Mouse (Mus musculus) T-helper 2 cell (primary cell): ENCODE results near the gene Wfikkn2.

Experiments used
- in situ Hi-C: fragments of 300-600 bp; cut with MboI, MseI; formaldehyde crosslinking; loops from one replicate; pipeline ENCODE4 v1.15.1; 2025; ENCODE audit warnings: high pct_unique_total_duplicates

The Wfikkn2 gene

DNA sequence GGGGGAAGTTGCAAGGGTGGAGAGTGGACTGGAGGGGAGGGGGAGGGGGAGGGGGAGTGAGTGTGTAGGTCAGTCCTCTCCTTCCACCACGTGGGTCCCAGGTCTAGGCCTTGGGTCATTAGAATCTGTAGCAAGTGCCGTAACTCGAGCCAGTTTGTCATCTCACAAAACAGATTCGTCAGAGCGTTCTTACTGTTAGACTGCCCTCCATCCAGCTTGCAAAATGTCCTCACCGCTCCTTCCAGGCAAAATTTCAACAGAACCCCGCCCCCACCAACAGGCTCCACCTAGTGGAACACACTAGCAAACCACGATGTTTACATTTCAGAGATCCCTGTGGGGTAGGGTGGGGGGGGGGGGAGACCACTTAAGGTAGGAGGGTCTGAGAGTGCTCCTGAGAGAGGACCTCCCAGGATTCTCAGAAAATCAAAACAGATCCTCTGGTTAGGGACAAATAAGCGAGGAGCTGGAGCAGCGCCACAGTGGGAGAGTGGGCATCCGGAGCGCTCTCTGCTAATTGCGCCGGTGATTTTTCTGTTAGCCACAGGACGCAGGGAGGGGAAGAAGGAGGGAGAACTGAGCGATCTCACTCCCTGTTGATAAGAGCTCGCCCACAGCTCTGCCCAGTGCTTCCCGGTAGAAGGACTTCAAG, 19.5 kb upstream of the Wfikkn2 start:
- in situ Hi-C loops, result no loop called here

DNA sequence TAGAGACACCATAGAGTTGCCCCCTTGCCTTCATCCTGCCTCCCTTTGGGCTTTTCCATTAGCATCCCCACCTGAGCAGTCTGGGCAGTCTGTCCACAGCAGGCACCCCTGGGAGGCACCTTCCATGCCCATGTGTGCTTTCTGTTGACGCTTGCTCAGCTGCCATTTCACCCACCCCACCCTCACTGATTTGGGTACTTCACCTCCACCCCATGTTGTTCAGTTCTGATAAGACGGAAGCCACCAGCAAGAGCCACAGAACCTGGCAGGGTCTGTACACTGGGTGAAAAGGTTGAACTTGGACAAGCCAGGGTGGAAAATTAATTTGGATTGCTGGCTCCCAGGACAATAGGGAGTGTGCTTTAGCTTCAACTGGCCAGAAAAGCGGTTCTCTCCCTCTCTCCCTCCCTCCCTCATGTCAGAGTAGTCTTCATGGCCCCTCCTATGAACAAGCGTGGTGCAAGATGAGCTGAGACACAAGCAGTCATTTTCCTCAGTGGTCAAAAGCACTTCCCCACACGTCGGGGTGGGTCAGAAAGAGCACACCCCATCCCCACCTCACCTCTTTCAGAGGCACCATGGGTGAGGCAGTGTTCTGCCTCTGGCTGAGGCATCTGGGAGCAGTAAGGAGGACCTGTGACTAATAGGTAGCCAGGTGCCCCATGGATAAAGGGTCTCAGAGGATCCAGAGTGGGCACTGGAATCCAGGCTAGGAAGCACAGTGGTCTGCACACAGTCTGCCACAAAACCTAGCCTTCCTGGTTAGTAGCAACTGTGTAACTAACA, 16.0 kb upstream of the Wfikkn2 start:
- in situ Hi-C loops, result no loop called here

DNA sequence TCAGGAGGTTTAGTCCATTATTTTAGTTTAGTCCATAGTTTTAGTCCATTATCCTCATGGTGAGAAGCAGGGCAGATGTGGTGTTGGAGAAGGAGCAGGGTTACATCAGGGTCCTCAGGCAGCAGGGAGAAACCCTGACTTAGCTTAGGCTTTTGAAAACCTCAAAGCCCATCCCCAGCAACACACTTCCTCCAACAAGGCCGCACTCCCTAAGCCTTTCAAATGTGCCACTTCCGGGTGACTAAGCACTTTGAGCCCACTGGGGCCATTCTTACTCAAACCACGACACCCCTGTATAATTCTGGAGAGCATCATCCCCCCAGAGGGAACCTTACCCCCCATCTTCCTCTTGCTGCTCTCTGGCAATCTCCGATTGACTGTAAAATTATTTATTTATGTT, 14.0 kb upstream of the Wfikkn2 start:
- in situ Hi-C loops, result no loop called here

DNA sequence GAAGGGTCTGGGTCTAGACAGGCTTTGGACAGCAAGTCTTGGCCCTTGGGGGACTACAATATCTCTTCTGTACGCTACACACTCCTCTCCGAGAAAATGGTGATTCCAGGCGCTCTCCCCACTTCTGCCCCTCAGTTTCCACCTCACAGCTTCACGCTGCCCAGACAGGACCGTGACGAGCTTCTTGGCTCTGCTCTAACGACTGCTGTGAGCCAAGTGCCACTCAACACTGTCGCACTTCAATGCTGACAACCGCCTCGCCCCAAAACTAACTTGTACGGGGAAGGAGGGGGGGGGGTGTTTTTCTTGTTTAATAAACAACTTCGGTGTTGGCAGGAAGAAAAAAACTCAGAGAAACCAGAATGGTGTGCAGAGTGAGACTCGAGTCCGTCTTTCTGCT, 12.2 kb upstream of the Wfikkn2 start:
- in situ Hi-C loops, result no loop called here

DNA sequence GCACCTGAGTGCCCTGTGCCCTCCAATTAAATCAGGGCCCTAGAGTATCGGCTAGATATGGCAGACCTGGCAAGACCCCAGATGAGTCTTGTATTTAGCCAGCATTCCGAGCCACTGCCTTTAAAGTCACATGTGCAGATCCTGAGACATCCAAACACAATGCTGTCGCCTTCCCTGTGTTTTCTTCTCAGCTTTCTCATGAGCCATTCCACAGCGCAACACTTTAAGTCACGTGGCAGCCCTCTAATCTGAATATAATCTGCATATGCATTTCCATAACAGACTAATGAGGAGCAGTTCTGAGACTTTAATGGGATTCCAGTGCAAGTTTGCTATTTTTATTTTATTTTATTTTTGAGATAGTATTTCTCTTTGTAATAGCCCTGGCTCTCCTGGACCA, 9.9 kb upstream of the Wfikkn2 start:
- in situ Hi-C loops, result no loop called here

DNA sequence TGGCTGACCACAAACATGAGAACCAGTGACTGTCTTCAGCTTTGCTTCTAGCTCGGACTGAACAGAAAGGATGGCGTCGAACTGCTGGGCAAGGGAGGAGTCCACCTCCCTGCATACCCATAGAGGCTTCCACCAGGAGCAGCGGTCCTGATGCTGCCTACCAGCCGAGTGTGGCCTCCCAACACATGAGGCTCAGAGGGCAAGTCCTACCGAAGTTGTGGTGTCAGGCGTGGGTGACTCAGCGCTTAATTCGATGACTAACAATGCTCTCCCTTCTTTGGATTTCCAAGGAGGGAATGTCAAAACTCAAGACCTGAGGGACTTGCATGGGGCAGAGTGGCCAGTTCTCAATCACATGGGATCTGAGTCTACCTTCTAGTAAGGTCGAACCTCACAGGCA, 7.9 kb upstream of the Wfikkn2 start:
- in situ Hi-C loops, result no loop called here

DNA sequence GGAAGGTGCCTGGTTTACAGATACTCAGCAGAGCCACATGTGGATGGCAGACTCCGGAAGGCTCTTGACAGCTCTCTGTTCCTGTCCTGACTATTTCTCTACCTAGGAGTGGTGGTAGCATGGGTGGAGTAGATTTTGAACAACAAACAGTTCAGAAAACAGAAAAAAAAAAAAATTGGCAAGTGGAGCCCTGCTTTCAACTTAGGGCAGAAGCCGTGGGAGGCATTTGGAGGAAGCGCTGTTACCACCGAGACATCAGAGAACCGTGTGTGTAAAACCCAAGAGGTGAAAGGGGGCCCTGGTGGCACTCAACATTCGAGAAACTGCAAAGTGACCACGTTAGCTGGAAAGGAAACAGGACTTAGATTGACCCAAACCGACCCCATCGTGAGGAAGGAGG, 7.4 kb upstream of the Wfikkn2 start:
- in situ Hi-C loops, result no loop called here

DNA sequence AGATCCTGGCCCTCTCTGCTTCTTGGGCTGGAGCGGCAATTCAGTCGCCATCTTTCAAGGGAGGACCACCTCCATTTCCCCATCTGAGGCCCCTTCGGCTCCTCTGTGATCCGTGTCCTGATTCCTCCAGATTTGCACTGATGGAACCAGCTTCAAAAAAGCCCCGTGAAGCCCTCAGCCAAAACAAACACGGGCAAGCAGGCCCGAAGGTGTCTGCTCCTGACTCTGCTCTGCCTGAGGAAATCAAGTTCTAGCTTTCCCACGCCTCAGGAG, 920 bp upstream of the Wfikkn2 start:
- in situ Hi-C loops, result loop anchor here (10.0 kb wide), 1 partner anchor 248 kb away; the partner anchor contains the start of gene Epn3

DNA sequence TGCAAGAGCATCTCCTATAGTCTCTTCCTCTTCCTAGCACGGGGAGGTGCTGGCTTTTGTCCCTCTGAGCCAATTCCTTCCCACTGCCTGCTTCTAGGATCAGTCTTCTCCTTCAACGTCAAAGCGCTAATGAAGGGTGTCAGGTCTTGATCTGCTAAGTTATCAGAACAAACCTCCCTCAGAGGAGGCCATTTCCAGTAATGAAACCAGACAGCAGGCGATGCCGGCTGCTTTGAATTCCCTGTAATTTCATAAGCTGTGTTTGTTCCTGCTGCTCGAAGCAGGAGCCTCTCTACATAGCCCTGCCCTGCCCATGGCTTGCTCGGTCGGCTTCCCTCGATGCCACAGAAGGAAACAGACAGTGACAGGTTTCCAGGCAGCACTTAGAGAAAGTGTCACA, 1.4 kb downstream of the Wfikkn2 start:
- in situ Hi-C loops, result loop anchor here (10.0 kb wide), 1 partner anchor 250 kb away; the partner anchor contains the start of gene Epn3

DNA sequence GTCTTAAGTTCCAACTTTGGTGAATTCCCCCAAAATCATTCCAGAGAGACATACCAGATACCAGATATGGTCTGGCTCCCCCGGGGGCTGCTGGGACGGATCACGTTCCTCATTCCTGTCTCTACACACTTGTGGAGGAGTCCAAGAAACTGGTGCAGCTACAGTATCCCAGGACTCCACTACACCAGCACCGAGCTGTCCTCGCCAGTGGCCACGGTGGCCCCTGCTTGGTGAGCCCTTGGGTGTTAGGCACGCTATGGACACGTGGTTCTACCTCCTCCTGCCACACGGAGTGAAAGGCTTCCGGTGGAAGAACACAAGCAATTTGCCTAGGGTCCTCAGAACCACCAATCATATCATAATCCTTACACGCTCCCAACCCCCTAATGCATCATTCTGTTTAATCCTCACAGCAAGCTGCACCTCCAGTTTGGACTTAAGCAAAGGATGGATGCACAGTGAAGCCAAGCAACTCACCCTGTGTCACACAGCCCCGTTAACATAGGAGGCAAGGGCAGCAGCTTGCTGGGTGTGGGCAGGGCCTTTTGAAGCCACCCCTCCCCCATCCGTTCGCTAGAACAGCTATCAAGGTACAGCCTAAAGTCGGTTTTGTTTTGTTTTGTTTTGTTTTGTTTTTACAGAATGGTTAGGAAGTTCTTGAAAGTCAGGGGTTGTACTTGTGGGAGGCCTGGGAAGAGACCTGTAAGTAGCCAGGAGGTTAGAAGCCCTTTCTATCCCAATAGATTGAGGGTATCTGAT, 2.2 kb downstream of the Wfikkn2 start:
- in situ Hi-C loops, result loop anchor here (10.0 kb wide), 1 partner anchor 251 kb away; the partner anchor contains the start of gene Epn3

DNA sequence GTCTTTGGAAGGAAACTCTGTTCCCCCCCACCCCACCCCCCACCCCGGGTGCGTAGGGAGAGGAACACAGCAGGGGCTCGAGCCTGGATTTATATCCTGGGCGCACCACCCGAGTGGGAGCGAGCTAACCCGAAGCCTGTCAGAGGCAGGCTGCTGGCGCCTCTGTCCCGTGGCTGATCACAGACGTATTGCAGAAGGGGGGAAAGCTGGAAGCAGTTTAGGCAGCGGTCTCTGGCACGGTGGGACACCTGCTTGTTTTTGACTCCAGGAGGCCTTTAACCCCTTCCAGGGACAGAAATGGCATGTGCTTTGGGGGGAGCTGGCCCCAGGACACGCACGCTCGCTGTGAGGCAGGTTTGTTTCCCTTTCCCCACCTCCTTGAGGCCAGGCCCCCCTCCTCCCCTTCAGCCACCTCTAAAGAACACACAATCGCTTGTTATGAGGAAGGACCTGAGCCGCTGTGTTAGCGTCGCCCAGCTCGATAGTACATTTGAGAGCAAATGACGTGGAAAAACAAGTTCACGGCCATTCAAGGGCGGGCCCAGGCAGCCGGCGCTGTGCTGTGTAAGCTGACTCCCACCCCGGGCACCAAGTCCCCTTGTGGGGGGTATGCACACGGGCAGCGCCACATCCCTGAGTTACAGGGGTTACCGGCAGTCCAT, 2.9 kb downstream of the Wfikkn2 start:
- in situ Hi-C loops, result loop anchor here (10.0 kb wide), 1 partner anchor 252 kb away; the partner anchor contains the start of gene Epn3

DNA sequence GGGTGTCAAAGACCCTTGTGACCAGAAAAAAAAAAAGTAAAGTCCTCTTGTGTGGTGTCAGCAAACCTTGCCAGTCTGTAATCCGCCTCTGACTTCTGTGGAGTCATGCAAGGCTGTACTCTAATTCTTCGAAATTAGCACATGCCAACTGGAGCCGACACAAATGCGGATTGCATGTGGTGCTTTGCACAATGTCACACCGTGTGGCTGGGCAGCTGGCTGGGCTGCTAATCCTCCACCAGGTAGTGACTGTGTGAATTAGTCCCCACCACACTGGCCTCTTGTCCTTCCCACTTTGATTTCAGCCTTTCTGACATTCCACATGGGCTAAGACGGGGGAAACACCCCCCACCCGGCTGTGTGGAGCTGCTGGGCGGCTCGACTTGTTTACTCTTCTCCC, 6.1 kb downstream of the Wfikkn2 start:
- in situ Hi-C loops, result loop anchor here (5.0 to 10.0 kb wide), 2 partner anchors 33 to 255 kb away; partner anchors contain the start of gene Epn3

DNA sequence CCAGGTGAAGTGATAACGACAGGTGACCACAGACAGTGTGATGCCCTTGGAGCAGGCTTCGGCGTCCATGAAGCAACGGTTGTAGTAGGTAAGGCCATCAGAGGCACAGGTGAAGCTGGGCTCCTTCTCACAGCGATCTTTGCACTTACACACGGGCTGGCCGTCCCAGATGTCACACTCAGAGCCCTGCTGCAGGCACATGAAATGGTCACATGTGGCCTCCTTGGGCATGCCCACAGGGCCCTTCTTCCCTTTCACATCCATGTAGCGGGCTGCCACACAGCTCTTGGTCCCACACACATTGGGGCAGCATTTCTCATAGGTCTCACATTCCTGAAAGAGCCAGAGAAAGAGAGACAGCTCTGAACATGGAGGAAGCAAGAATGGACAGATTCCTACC, 7.0 kb downstream of the Wfikkn2 start:
- in situ Hi-C loops, result loop anchor here (5.0 kb wide), 1 partner anchor 34 kb away; no protein-coding TSS in a partner anchor

DNA sequence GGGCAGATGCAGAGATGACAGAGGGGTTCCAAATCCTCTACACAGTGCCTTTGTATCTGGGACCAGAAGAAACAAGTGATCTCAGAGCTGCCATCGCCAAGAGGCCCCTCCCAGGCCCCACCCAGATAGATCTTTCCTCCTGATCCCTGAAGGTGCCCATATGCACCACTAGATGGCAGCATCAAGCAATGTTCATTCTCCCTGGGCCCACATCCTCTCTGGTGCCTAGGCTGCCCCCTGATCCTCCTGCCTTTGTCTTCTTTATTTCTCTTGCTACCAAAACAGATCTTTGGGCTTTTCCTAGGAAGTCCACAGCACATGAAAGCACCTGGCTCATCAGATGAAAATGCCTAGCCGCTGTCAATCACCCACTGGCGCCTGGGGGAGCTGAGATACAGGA, 9.7 kb downstream of the Wfikkn2 start:
- in situ Hi-C loops, result loop anchor here (5.0 kb wide), 1 partner anchor 36 kb away; no protein-coding TSS in a partner anchor

DNA sequence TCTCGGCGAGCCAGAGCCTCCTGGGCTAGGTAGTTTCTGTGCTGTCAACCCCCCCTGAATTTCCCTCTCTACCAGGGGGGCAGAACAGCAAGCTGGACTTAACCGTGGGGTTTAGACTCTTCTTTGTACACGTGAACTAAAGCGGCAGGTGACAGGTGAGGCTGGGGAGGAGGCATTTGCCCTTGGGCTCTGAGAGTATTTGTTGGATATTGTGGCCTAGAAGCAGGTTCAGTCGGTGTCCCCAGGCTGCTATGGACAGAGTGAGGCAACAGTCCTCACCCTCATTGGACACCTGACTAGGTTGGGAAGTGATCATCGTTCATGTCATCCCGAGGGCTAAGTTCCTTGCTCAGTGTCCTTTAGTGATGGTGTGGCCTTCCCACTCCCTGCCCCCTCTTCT, 10.9 kb downstream of the Wfikkn2 start:
- in situ Hi-C loops, result loop anchor here (5.0 kb wide), 1 partner anchor 37 kb away; no protein-coding TSS in a partner anchor

DNA sequence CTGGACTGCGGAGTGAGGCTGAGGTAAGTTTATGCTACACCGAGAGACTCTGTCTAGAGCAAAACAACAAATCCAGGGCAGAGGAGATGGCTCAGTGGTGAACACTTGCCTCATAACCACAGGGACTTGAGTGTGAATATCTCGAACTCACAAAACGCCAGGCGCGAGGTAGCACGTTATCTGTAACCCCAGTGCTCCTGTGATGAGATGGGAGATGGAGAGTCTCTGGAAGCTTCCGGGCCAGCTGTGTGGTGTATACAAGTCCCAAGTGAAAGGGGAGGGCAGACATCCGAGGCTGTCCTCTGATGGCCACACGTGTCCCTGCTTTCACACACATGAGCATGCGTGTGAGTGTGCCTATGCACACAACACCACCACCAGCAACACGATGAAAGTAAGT, 11.4 kb downstream of the Wfikkn2 start:
- in situ Hi-C loops, result no loop called here

DNA sequence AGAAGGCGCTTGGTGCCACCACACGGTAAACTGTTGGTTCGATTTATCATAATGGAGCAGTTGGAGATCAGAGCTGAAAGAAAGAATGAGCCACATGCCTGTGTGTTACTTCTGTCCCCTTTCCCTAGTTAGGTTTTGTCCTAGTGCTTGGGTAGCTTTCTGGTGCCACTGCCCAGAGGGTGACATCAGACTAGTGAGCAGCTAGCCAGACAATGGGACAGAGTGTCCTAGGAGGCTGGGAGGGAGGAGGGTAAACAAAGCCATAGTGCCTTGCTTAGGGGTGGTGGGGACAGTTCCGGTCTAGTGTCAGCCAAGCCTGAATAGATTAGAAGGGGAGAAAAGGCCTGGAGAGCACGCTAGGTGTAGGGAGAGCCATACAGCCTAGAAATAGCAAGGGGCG, 12.4 kb downstream of the Wfikkn2 start:
- in situ Hi-C loops, result no loop called here

DNA sequence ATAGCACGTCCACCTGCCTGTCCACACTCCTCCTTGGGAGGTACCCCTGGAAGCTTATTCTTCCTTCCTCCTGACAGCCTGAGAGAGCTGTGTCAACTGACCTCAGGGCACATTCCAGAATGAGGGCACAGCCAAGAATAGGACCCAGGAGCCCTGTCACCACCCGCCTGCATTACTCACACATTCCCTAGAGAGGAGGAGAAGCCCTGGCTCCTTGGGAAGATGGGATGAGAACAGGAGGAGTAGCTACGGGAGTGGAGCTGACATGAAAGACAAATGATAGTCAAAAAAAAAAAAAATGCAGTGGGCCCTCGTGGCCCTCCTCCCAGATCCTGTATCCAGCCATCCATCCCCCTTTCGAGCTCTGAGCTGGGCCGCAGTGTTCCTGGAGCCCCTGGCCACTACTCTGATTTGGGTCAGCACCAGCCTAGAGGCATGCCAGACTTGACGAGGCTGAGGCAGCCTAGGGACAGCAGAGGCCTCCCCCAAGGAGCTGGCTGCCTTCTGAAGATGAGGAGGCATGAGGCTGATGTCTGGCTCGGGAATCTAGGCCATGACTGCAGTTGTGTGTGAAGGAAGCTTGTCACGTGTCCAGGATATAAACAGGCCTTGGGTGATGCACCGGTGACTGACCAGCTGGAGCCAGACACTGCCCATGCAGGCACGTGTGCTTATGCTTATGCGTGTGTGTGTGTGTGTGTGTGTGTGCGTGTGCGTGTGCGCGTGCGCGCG, 13.8 kb downstream of the Wfikkn2 start:
- in situ Hi-C loops, result no loop called here

DNA sequence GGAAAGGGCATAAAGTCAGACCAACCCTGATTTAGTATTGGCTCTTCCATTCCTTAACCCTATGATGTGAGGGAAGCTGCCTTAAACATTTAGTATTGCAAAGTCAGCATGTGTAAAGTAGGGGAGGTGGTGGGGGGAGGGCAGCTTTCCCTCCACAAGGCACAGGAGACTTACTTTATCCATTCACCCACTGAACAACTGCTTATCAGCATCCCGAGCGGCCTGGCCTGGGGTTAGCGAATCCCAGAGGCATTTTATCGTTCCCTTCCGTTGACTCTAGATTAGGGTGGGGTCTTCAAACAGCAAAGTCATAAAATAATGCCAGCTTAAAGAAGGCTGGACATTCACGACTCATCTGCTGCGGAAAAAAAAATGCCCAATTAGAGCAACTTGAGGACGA, 15.6 kb downstream of the Wfikkn2 start:
- in situ Hi-C loops, result no loop called here

DNA sequence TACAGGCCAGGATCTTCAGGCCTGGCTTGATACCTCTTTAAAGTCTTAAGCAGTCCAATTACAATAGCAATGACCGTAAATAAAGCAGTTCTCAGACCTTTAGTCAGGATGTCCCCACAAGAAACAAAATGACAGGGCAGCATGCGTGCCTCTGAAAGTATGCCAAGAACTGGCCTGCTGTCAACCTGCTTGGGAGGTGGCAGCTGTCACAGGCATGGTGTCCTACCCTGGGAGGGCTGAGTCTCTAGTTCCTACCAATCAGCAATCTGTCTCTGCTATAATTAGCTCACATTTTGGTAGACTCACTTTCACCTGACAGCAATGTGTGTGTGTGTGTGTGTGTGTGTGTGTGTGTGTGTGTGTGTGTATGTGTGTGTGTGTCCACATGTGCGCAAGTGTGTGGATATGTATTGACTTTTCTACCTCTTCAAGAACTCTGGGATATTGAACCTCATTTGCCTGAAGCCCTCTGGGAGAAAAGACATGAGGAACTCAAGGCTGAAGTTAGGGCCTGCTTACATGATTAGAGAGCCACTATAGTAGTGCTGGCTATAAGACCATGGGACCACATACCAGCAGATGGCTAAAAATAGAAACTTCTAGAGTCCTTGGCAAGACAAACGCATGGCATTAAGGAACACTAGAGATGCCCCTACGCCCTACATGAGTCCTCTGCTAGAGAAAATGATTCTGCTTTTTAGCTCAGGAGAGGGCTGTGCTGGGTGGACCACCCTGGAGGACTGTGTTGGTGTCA, 16.4 kb downstream of the Wfikkn2 start:
- in situ Hi-C loops, result loop anchor here (10.0 kb wide), 1 partner anchor 1365 kb away; no protein-coding TSS in a partner anchor
